Mouse (Mus musculus) C2C12 (cell line): ENCODE results near the gene Mrgprb3. TPM values are rescaled to one million over a fixed set of nuclear protein-coding genes. Genes with fewer than 3 reads are reported as not detected.

ENCODE experiments used
- H3K27me3 ChIP-seq: one replicate; pipeline ENCODE4 v1.6.1; 2011; ENCODE audit not compliant: control insufficient read depth, insufficient read depth, insufficient read length
- H3K36me3 ChIP-seq: one replicate; pipeline ENCODE4 v1.6.1; 2011; ENCODE audit not compliant: control insufficient read depth, insufficient read depth
- H3K4me3 ChIP-seq: one replicate; pipeline ENCODE4 v1.5.1; 2011; ENCODE audit warnings: mild to moderate bottlenecking, control low read depth; ENCODE audit not compliant: poor library complexity, insufficient read depth, severe bottlenecking
- H3K79me2 ChIP-seq: one replicate; pipeline ENCODE4 v1.6.1; 2011; ENCODE audit not compliant: control insufficient read depth, insufficient read depth
- H3K79me3 ChIP-seq: one replicate; pipeline ENCODE4 v1.6.1; 2011; ENCODE audit warnings: low read depth, control low read depth
- H3ac ChIP-seq: one replicate; pipeline ENCODE3; 2011; ENCODE audit warnings: low read depth; ENCODE audit not compliant: control insufficient read depth, insufficient read length
- CEBPB ChIP-seq: IDR thresholded peaks from one replicate; pipeline ENCODE4 v1.6.1; 2011; ENCODE audit warnings: low read depth, mild to moderate bottlenecking, control low read depth, moderate library complexity
- CTCF ChIP-seq: IDR thresholded peaks from one replicate; pipeline ENCODE4 v1.5.1; 2011; ENCODE audit not compliant: control insufficient read depth, insufficient read depth, insufficient read length
- FOSL1 ChIP-seq: IDR thresholded peaks from one replicate; pipeline ENCODE4 v1.8.0; 2011; ENCODE audit warnings: mild to moderate bottlenecking, low read length; ENCODE audit not compliant: poor library complexity, insufficient read depth, severe bottlenecking
- MAX ChIP-seq: IDR thresholded peaks from one replicate; pipeline ENCODE4 v1.6.1; 2011; ENCODE audit warnings: mild to moderate bottlenecking, control low read depth
- MYOD1 ChIP-seq: IDR thresholded peaks from one replicate; pipeline ENCODE4 v1.6.1; 2011; ENCODE audit warnings: low read depth; ENCODE audit not compliant: control insufficient read depth, insufficient read length
- MYOG ChIP-seq: IDR thresholded peaks from one replicate; pipeline ENCODE4 v1.6.1; 2011; ENCODE audit not compliant: control insufficient read depth, insufficient read length; ENCODE audit errors: extremely low read depth
- USF1 ChIP-seq: IDR thresholded peaks from one replicate; pipeline ENCODE4 v1.6.1; 2011; ENCODE audit warnings: low read depth, mild to moderate bottlenecking, control low read depth, moderate library complexity
- long read RNA-seq, 2 experiments: library from polyadenylated mRNA; unstranded; transcript quantifications; one replicate each; pipeline ENCODE4 v2.0.0; 2019 to 2020
- polyA plus RNA-seq: library from polyadenylated mRNA; unstranded; fragments of >200 nt; fragmentation: generic; extraction: Trizol; gene quantifications from one replicate; pipeline ENCODE4 v1.2.1, GENCODE M21; 2012; ENCODE audit warnings: missing spikeins

The Mrgprb3 gene
- polyA plus RNA-seq = not detected
- long read RNA-seq, experiment 1 = 0 reads
- long read RNA-seq, experiment 2 = 0 reads

GRCm38 (mm10) chr7:48643711-48644110 lies at the start of gene Mrgprb3:
Mrgprb3 (minus strand) TSS chr7:48643811.
- Histone ChIP-seq H3ac (no peak within 1 kb of the TSS), H3K79me2 (no peaks in the 10 kb centered on the region), H3K27me3 (no peaks in the 10 kb centered on the region), H3K79me3 (no peaks in the 10 kb centered on the region), H3K4me3 (no peak within 1 kb of the TSS), H3K36me3 (no peaks in the 10 kb centered on the region)
- TF ChIP-seq MYOG = no peak
- TF ChIP-seq CEBPB = no peak
- no peak for TF ChIP-seq FOSL1
- TF ChIP-seq MYOD1 = no peak
- no peak for TF ChIP-seq USF1
- no peak for TF ChIP-seq CTCF
- TF ChIP-seq MAX = no peak

Other genes with a start within 250 kb of the Mrgprb3 start
- gene Mrgprb1, start 187.5 kb downstream of the Mrgprb3 start, polyA plus RNA-seq = not detected
- not detected for gene Mrgprx2, start 144.5 kb downstream of the Mrgprb3 start, polyA plus RNA-seq
- gene Mrgprb2, start 85.7 kb downstream of the Mrgprb3 start, polyA plus RNA-seq = not detected
- 12.2 TPM for gene Zdhhc13, start 145.2 kb upstream of the Mrgprb3 start, polyA plus RNA-seq
- gene Csrp3, start 204.2 kb upstream of the Mrgprb3 start, polyA plus RNA-seq = 0.33 TPM
- gene E2f8, start 237.8 kb upstream of the Mrgprb3 start, polyA plus RNA-seq = 28.2 TPM